Comparison of ENCODE assay signal across 21 mouse cellular contexts in genomic region chr16:90440654-90441053, GRCm38 (mm10). TPM values are rescaled to one million over a fixed set of nuclear protein-coding genes. Genes with fewer than 3 reads are reported as not detected.
DNase-seq lines count a peak whose midpoint lies in the region; ATAC-seq lines count a peak whose summit lies in the region.
"Had no signal": no experiment of that assay in that cellular context is flagged by ENCODE, and none has a peak within 500 bp of the region (broad histone marks: within the 10 kb centered on the region; RNA-seq: fewer than 3 reads in every experiment).

No protein-coding gene starts in this region.

- no peaks in the 10 kb centered on the region for H3K27me3 ChIP-seq in forebrain, embryonic 11.5 days (ENCODE audit: control insufficient read depth, insufficient read depth, low read length)
- no peaks in the 10 kb centered on the region for H3K27me3 ChIP-seq in forebrain, embryonic 12.5 days
- no peaks in the 10 kb centered on the region for H3K27me3 ChIP-seq in hindbrain, embryonic 10.5 days (ENCODE audit: insufficient read depth, poor library complexity, severe bottlenecking)
- H3K27me3 ChIP-seq in hindbrain, embryonic 13.5 days, result no peaks in the 10 kb centered on the region
- no peaks in the 10 kb centered on the region for H3K27me3 ChIP-seq in midbrain, embryonic 11.5 days (ENCODE audit: control insufficient read depth, insufficient read depth, low read length)
- no peaks in the 10 kb centered on the region for H3K27me3 ChIP-seq in midbrain, embryonic 16.5 days (ENCODE audit: control insufficient read depth, insufficient read depth, low read depth, low read length)
- H3K27me3 ChIP-seq: embryonic facial prominence, embryonic 12.5 days; hindbrain, embryonic 15.5 days had no signal

- H3K4me1 ChIP-seq in forebrain, embryonic 11.5 days (replicated peaks; ENCODE audit: control insufficient read depth, insufficient read depth, low read length), result peaks cover 6% of the 10 kb centered on the region; the same call in 1 of the 2 replicates
- H3K4me1 ChIP-seq in forebrain, embryonic 12.5 days, result peaks cover 31% of the 10 kb centered on the region
- H3K4me1 ChIP-seq in hindbrain, embryonic 10.5 days (replicated peaks), result peaks cover 33% of the 10 kb centered on the region
- peaks cover 21% of the 10 kb centered on the region for H3K4me1 ChIP-seq in hindbrain, embryonic 13.5 days (replicated peaks)
- H3K4me1 ChIP-seq in midbrain, embryonic 11.5 days (ENCODE audit: control insufficient read depth, insufficient read depth, low read length), result peaks cover 4% of the 10 kb centered on the region
- H3K4me1 ChIP-seq in midbrain, embryonic 16.5 days (ENCODE audit: control insufficient read depth, insufficient read depth, low read length), result peaks cover 11% of the 10 kb centered on the region

- H3K36me3 ChIP-seq in forebrain, embryonic 11.5 days (ENCODE audit: control insufficient read depth, insufficient read depth, low read length), result 0 out of 2 replicates have a peak, but pooled peaks cover 3% of the 10 kb centered on the region
- H3K36me3 ChIP-seq in forebrain, embryonic 12.5 days (replicated peaks), result peaks cover 25% of the 10 kb centered on the region; the same call in 1 of the 2 replicates
- peaks cover 52% of the 10 kb centered on the region for H3K36me3 ChIP-seq in hindbrain, embryonic 10.5 days
- H3K36me3 ChIP-seq in hindbrain, embryonic 13.5 days, result peaks cover 12% of the 10 kb centered on the region
- H3K36me3 ChIP-seq in midbrain, embryonic 11.5 days (ENCODE audit: control insufficient read depth, insufficient read depth, low read length), result no peaks in the 10 kb centered on the region; the same call in 1 of the 2 replicates
- H3K36me3 ChIP-seq in midbrain, embryonic 16.5 days (ENCODE audit: control insufficient read depth, insufficient read depth, low read length), result no peaks in the 10 kb centered on the region
- H3K36me3 ChIP-seq: hindbrain, embryonic 15.5 days had no signal

- H3K4me3 ChIP-seq in forebrain, embryonic 11.5 days (ENCODE audit: low read depth, low read length), result no peak overlapping the region
- H3K4me3 ChIP-seq in forebrain, embryonic 12.5 days (replicated peaks), result no peak overlapping the region
- H3K4me3 ChIP-seq in hindbrain, embryonic 10.5 days, result no peak overlapping the region
- no peak overlapping the region for H3K4me3 ChIP-seq in hindbrain, embryonic 13.5 days
- H3K4me3 ChIP-seq in midbrain, embryonic 11.5 days (ENCODE audit: low read depth, low read length), result no peak overlapping the region
- H3K4me3 ChIP-seq in midbrain, embryonic 16.5 days (ENCODE audit: low read depth, low read length), result no peak overlapping the region
- H3K4me3 ChIP-seq: embryonic facial prominence, embryonic 12.5 days; heart, embryonic 10.5 days; hindbrain, embryonic 15.5 days had no signal

- H3K27ac ChIP-seq in forebrain, embryonic 11.5 days (ENCODE audit: low read depth, low read length), result no peak overlapping the region
- H3K27ac ChIP-seq in forebrain, embryonic 12.5 days, result no peak overlapping the region
- H3K27ac ChIP-seq in hindbrain, embryonic 10.5 days, result peak overlapping the region; percentile 54
- no peak overlapping the region for H3K27ac ChIP-seq in hindbrain, embryonic 13.5 days
- H3K27ac ChIP-seq in midbrain, embryonic 11.5 days (ENCODE audit: low read depth, low read length), result no peak overlapping the region
- H3K27ac ChIP-seq in midbrain, embryonic 16.5 days (ENCODE audit: low read length), result no peak overlapping the region
- H3K27ac ChIP-seq: embryonic facial prominence, embryonic 12.5 days; heart, embryonic 10.5 days; hindbrain, embryonic 15.5 days had no signal

- DNase-seq in forebrain, embryonic 11.5 days (ENCODE audit: low spot score), result no peak
- peak; percentile 41 for DNase-seq in hindbrain, embryonic 10.5 days (ENCODE audit: low spot score)
- DNase-seq in midbrain, embryonic 11.5 days (ENCODE audit: low spot score, missing footprints), result no peak
- peak; percentile 81 for DNase-seq in ZHBTc4 (ENCODE audit: low read depth, low spot score)
- DNase-seq: adrenal gland, postnatal 14 days; cerebellum, adult 11-12 months; cerebellum, adult 9-10 months; cerebellum, postnatal 25 days; gastrocnemius, postnatal 36 days; heart, adult 11 months; heart, postnatal 14 days; kidney, adult 8-10 months had no signal

- 0 out of 2 replicates have a peak, but pooled peaks cover 3% of the 10 kb centered on the region for H3K9me3 ChIP-seq in forebrain, embryonic 11.5 days (ENCODE audit: control insufficient read depth, low read length)
- no peaks in the 10 kb centered on the region for H3K9me3 ChIP-seq in forebrain, embryonic 12.5 days
- no peaks in the 10 kb centered on the region for H3K9me3 ChIP-seq in hindbrain, embryonic 10.5 days
- H3K9me3 ChIP-seq in hindbrain, embryonic 13.5 days, result no peaks in the 10 kb centered on the region
- no peaks in the 10 kb centered on the region for H3K9me3 ChIP-seq in midbrain, embryonic 11.5 days (ENCODE audit: control insufficient read depth, low read length)
- no peaks in the 10 kb centered on the region for H3K9me3 ChIP-seq in midbrain, embryonic 16.5 days (replicated peaks; ENCODE audit: control insufficient read depth, low read length, poor library complexity, severe bottlenecking)
- H3K9me3 ChIP-seq: embryonic facial prominence, embryonic 12.5 days; heart, embryonic 10.5 days; hindbrain, embryonic 15.5 days had no signal

- 0 out of 2 replicates have a peak, but pooled peaks have one; percentile 55 for ATAC-seq in forebrain, embryonic 11.5 days (replicated peaks; ENCODE audit: low FRiP score)
- no peak for ATAC-seq in forebrain, embryonic 12.5 days (ENCODE audit: low FRiP score)
- ATAC-seq in hindbrain, embryonic 13.5 days (ENCODE audit: low FRiP score), result no peak
- ATAC-seq in midbrain, embryonic 11.5 days (ENCODE audit: low FRiP score), result peak; percentile 68
- no peak for ATAC-seq in midbrain, embryonic 16.5 days
- ATAC-seq in megakaryocyte-erythroid progenitor cell, adult 5-6 weeks (replicated peaks; ENCODE audit: low FRiP score, low TSS enrichment, poor library complexity, severe bottlenecking), result no peak
- ATAC-seq: inflammation-experienced regulatory T-cells, adult 6 months; intestine, postnatal 0 days had no signal

- no peak overlapping the region for H3K9ac ChIP-seq in forebrain, embryonic 11.5 days (ENCODE audit: low read length)
- no peak overlapping the region for H3K9ac ChIP-seq in forebrain, embryonic 12.5 days
- no peak overlapping the region for H3K9ac ChIP-seq in hindbrain, embryonic 13.5 days
- no peak overlapping the region for H3K9ac ChIP-seq in midbrain, embryonic 11.5 days (ENCODE audit: low read length)
- no peak overlapping the region for H3K9ac ChIP-seq in midbrain, embryonic 16.5 days (ENCODE audit: low read depth, low read length)
- H3K9ac ChIP-seq: embryonic facial prominence, embryonic 12.5 days; hindbrain, embryonic 15.5 days had no signal

- H3K4me2 ChIP-seq in forebrain, embryonic 11.5 days (ENCODE audit: low read depth, low read length, severe bottlenecking), result no peak overlapping the region
- H3K4me2 ChIP-seq in forebrain, embryonic 12.5 days, result no peak overlapping the region
- H3K4me2 ChIP-seq in hindbrain, embryonic 13.5 days, result no peak overlapping the region
- no peak overlapping the region for H3K4me2 ChIP-seq in midbrain, embryonic 11.5 days
- H3K4me2 ChIP-seq in midbrain, embryonic 16.5 days (ENCODE audit: low read length), result no peak overlapping the region
- H3K4me2 ChIP-seq: embryonic facial prominence, embryonic 12.5 days; hindbrain, embryonic 15.5 days had no signal

- 43% methylated on average over 10 of the region's 10 CpGs for WGBS in forebrain, embryonic 11.5 days
- 37% methylated on average over 10 of the region's 10 CpGs for WGBS in forebrain, embryonic 12.5 days
- WGBS in hindbrain, embryonic 10.5 days, result 43% methylated on average over 10 of the region's 10 CpGs
- 48% methylated on average over 10 of the region's 10 CpGs for WGBS in hindbrain, embryonic 13.5 days
- 41% methylated on average over 10 of the region's 10 CpGs for WGBS in midbrain, embryonic 11.5 days
- WGBS in midbrain, embryonic 16.5 days, result 36% methylated on average over 10 of the region's 10 CpGs

RNA-seq across cellular contexts. Expression of gene Hunk, which starts 54.8 kb away (rescaled TPM):
- polyA plus RNA-seq in forebrain, embryonic 11.5 days (2014; fragmentation: Nextera tagmentation; extraction: Ambion mirVana), result 17.6 and 19.1 TPM in 2 replicates
- polyA plus RNA-seq in forebrain, embryonic 12.5 days (2016; fragmentation: Nextera tagmentation; extraction: Ambion mirVana), result 16.6 and 17.9 TPM in 2 replicates
- polyA plus RNA-seq in hindbrain, embryonic 10.5 days (2016; fragmentation: Nextera tagmentation; extraction: Ambion mirVana), result 12.7 and 14.4 TPM in 2 replicates
- polyA plus RNA-seq in hindbrain, embryonic 13.5 days (2015; fragmentation: Nextera tagmentation; extraction: Ambion mirVana), result 7.3 and 7.8 TPM in 2 replicates
- polyA plus RNA-seq in midbrain, embryonic 11.5 days (2014; fragmentation: Nextera tagmentation; extraction: Ambion mirVana), result 9.7 TPM in 2 replicates
- 6.2 and 7.1 TPM in 2 replicates for polyA plus RNA-seq in midbrain, embryonic 16.5 days (2015; fragmentation: Nextera tagmentation; extraction: Ambion mirVana)
- not detected in 2 replicates for total RNA-seq in megakaryocyte-erythroid progenitor cell, adult 5-6 weeks (2014; fragmentation: Nextera tagmentation)
- not detected in 2 replicates for total RNA-seq in megakaryocyte-erythroid progenitor cell, adult 5-6 weeks (2017)

Comparison
In these comparisons a context has a peak if more than half of its experiments do, and no peak if none do; other contexts are left out.
1. ATAC-seq: peak in forebrain, embryonic 11.5 days (single experiment) and midbrain, embryonic 11.5 days (single experiment); none in forebrain, embryonic 12.5 days (single experiment), hindbrain, embryonic 13.5 days (single experiment), midbrain, embryonic 16.5 days (single experiment) and megakaryocyte-erythroid progenitor cell, adult 5-6 weeks (single experiment).
2. DNase-seq: peak in hindbrain, embryonic 10.5 days (single experiment) and ZHBTc4 (single experiment); none in forebrain, embryonic 11.5 days (single experiment) and midbrain, embryonic 11.5 days (single experiment).